Mouse (Mus musculus) thymus, postnatal 25 days (tissue): ENCODE results near the gene Pabpn1l.
A peak's percentile ranks its signal among the peaks of the same experiment; 100 is the strongest.

Experiments
- DNase-seq: peaks from one replicate; pipeline ENCODE4 v3.0.0; 2022

The Pabpn1l gene

DNA sequence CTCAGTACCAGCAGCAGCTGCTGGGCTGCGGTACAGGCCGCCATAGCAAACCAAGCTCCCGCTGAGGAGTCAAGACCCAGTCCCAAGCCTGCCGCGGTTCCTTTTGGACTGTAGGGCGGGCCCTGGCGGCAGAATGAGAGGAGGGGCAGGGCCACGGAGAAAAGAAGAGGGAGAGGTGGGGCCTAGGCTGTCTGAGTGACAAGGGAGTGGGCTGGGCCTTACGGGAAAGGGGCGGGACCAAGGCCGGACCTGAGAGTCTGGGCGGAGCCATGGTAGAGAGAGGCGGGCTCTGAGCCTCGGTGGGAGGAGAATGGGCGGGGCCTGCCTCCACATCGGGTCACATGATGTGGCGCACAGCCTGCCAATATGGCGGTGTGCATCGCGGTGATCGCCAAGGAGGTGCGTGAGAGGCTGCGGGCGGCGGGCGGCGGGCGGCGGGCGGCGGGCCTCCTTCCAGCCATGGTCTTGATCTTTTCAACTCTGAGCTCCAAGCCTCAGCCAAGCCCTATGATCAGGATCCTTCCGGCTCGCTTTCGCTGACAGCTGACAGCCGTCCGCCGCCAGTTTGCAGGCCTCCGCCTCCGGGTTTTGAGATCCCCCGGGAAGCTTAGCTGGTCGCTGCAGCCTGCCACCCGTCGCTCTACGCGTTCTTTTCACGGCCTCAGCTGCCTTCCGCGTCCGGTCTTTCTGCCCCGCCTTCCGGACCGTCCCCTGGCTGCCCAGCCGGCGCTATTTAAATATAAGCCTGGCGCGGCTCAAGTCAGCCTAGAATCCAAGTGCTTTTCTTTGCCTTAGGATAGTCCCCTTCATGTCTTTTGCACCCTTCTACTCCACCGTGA, 11.0 kb downstream of the Pabpn1l start, which contains the start of the genes Galns and Trappc2l:
TSS of gene Galns (minus strand) at position 169 of the 839 bp plus-strand sequence.
TSS of gene Trappc2l (plus strand) at position 346 of the 839 bp plus-strand sequence.
- peak; percentile 97 for DNase-seq

GRCm38 (mm10) chr8:122610612-122611277, 11.8 kb downstream of the Pabpn1l start:
- DNase-seq: no peak

DNA sequence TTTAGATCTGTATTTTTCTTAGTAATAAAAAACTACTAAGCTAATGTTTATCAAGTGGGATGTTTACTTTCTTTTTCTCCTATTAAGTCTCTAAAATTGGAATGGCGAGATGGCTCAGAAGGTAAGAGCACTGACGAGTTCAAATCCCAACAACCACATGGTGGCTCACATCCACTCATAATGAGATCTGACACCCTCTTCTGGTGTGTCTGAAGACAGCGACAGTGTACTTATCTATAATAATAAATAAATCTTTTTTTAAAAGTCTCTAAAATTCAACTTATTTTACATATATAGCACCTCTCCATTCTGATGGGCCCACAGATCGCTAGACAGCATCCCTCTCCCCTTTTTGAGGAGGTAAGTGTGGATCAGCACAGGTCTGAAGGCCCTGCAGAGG, 12.3 kb downstream of the Pabpn1l start:
- DNase-seq: no peak

- DNase-seq: no peak
These were observed 15.7 kb downstream of the Pabpn1l start for GRCm38 (mm10) chr8:122606810-122607209.

- no peak for DNase-seq
These were observed 17.2 kb downstream of the Pabpn1l start for GRCm38 (mm10) chr8:122605367-122605766.

- no peak for DNase-seq
These were observed 17.9 kb downstream of the Pabpn1l start for GRCm38 (mm10) chr8:122604640-122605039.

DNA sequence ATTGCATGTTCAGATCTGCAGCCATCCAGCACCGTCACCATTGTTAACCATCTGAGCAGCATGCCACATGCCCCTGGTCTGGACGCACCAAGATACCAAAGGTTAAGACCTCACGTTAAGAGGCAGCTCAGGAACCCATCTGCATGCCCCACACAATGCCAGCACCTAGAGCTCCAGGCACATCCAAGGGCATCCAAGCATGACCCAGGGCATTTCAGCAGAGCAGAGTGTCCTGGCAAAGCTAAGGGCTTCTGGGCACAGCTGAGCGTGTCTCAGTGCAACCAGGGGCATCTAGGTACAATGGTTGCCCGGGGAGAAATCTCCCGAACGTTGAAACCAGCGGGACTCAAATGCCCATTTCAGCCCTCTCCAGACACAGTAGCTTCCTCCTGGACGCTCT, 21.9 kb downstream of the Pabpn1l start:
- no peak for DNase-seq

- peak; percentile 52 for DNase-seq
These were observed 26.5 kb downstream of the Pabpn1l start for GRCm38 (mm10) chr8:122596031-122596430.

- DNase-seq: no peak
These were observed 28.6 kb downstream of the Pabpn1l start for GRCm38 (mm10) chr8:122593783-122594507.

DNA sequence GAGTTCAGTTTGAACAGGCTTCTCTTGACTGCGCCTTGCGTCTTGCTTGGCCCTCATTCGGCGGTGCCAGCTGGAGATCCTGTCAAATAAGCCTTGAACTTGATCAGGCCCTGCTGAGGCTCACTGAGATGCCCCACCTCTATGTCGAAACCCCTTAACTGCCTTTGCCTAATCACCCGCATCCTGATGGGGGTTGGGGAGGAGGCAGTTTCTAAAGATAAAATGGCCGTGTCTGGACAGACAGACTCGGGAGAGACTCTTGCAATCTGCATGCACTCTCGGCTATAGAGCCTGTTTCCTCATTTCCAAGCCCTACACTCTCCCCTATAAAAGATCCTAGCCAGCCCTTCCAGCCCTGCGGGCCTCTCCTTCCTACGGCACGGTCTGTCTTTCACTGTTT, 29.3 kb downstream of the Pabpn1l start:
- no peak for DNase-seq

DNA sequence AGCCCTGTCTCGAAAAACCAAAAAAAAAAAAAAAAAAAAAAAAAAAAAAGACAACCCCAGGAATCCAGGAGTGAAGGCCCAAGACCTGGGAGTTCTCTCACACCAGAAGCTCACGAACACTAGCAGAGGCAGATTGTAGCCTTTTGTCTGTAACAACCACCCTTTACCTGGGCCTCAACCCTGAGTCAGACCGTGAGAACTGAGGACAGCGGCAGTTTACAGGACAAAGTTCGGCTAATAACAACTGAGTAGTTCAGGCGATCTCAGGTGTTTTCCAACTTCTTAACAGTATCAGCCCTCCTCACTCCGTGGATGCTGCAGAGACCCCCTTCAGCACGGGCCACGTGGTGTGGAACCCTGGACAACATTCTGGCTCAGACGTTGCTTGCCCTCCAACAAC, 35.8 kb downstream of the Pabpn1l start:
- DNase-seq: no peak

DNA sequence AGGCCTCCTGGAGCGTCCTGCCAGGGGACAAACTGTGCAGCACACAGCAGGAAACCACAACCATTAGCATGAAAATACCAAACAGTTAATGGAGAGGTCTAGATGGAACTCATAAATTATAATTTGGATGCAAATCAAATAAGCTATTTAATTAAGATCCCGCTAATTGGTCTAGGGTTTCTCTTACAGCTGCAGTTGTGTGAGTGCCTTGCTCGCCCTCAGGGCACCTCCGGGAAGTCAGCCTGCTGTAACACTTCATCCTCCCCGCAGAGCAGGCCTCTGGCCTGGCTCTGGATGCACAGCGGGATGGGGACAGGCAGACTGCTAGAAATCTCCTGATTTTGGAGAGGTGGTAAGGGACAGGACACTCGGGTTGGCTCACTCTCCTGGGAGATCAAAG, 36.4 kb downstream of the Pabpn1l start:
- no peak for DNase-seq

- no peak for DNase-seq
These were observed 37.1 kb downstream of the Pabpn1l start for GRCm38 (mm10) chr8:122585411-122585891.

- DNase-seq: no peak
These were observed 37.6 kb downstream of the Pabpn1l start for GRCm38 (mm10) chr8:122584981-122585380.

GRCm38 (mm10) chr8:122580926-122581325, 41.6 kb downstream of the Pabpn1l start:
- no peak for DNase-seq

DNA sequence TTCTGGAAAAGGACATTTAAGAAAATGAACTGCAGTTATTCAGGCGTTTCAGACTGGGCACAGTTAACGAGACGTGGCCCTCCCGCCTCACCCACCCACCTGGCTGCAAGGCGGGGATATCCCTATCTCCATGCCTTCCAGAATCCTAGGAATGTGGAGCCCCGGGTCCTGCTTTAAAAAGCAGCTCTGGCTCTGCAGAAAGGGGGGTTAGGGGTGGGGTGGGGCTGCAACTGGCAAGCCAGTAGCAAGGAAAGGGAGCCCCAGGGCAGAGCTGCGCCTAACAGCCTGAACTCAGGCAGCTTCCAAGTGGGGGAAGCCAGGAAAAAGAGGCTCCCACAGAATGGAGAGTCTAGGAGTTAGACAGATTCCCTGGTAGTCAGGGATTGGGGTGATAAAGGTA, 43.3 kb downstream of the Pabpn1l start:
- DNase-seq: no peak

- DNase-seq: no peak
These were observed 45.4 kb downstream of the Pabpn1l start for GRCm38 (mm10) chr8:122577116-122577515.

- DNase-seq: peak; percentile 97
These were observed 45.9 kb downstream of the Pabpn1l start, which contains the start of gene Aprt for GRCm38 (mm10) chr8:122576648-122577022. Gene Aprt (minus strand): TSS chr8:122576909.

- no peak for DNase-seq
These were observed 46.5 kb downstream of the Pabpn1l start for GRCm38 (mm10) chr8:122575735-122576647.

- DNase-seq: no peak
These were observed 47.3 kb downstream of the Pabpn1l start for GRCm38 (mm10) chr8:122575286-122575685.

DNA sequence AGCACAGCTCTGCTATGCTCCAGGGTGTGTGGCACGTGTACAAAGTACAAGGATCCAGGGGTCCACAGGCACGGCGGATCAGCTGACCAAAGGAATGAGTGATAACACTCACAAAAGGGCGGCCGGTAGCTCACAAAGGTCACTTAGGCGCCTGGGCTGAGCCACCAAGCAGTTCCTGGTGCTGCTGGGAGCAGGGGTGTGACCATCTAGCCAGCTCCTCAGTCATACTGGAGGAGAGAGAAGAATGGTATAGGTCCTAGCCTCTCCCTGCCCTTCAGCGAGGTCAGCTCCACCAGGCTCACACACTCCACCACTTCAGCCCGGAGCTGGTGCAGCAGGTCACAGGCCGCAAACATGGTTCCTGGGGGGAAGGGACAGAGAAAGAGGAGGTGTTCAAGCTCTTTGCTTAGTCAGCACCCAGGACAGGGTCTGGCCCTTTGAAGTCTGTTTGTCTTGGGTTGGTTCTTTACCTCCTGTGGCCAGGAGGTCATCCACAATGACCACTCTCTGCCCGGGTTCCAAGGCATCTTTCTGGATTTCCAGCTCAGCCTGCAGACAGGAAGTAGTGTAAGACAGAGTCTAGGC, 47.8 kb downstream of the Pabpn1l start:
- DNase-seq: no peak

GRCm38 (mm10) chr8:122574264-122574663, 48.3 kb downstream of the Pabpn1l start:
- no peak for DNase-seq
